Mouse (Mus musculus): ENCODE data around the gene Lamp1. TPM values are rescaled to one million over a fixed set of nuclear protein-coding genes. Genes with fewer than 3 reads are reported as not detected.

Gene Lamp1
- total RNA-seq, 2 experiments from 2014 or later: 310 to 323 TPM

DNA sequence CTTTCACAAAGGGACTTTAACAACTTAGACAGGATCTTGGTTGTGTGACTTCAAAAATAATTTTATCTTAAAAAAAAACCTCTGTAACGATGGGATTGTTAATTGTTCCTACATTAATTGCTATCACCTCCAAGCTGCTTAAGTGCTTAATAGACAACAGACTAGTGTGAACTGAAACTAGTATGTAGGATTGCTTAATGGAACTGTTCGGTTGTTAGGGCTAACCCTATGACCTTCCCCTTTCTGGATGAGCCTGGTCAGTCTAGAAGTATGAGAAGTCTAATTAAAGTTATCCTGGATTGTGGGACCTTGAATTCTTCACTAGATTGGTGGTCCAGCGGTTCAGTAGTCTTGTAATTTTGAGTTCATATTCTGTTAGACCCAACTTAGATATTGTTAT, 1.7 kb downstream of the Lamp1 start:
- intact Hi-C loops (cut with DNase I): no loop called here
- DNase-seq: no peak

DNA sequence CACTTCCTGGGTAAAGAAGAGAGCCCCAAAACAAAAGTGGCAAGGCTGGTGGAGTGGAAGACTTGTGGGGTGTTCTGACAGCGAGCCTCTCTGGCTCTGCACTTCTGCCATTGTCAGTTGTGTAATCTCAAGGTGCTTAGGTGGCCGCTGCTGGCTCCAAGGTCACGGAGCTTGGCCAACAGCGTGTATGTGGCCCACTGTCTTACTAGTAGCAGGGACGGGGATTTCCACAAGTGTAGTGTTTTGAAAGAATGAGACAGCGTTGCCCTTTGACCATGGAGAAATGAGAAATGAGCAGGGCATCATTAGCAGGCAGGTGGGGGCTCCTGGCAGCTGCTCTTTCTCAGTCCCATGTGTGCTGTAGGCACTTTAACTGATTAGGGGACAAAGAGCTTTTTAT, 3.1 kb downstream of the Lamp1 start:
- DNase-seq: no peak
- intact Hi-C loops (cut with DNase I): no loop called here

DNA sequence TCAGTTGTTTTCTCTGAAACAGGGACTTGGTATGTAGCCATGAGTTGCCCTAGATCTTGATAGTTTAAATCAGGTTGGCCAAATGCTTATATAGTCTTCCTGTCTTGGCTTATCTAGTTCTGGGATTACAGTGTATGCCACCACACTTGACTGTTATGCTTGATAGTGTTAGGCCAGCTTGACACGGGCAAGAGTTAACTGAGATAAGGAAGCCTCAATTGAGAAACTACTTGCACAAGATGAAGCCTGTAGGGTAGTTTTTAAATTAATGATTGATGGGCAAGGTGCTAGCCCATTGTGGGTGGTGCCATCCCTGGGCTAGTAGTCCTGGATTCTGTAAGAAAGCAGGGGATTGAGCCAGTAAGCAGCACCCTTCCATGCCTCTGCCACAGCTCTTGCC, 4.6 kb downstream of the Lamp1 start:
- intact Hi-C loops (cut with DNase I): no loop called here

DNA sequence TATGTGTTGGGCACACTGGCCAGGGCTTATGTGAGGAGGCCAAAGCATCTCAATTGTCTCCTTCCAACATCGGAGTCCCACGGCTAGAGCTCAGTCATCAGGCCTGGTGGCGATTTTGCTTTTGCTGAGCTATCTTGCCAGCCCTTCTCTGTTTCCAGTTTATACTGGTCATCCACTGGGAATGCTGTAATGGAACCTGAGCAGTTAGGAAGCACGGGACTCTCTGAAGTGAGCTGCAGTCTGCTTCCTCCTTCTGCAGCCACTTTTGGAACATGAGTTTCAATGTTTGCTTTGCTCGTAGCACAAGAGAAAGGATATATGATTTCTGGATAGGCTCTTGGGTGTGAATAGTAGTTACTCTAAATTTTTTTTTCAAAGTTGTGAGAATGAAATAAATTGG, 5.4 kb downstream of the Lamp1 start:
- DNase-seq: no peak
- intact Hi-C loops (cut with DNase I): no loop called here

More for the DNA sequence above, 4.6 kb downstream of the Lamp1 start:
- no peak for DNase-seq

DNA sequence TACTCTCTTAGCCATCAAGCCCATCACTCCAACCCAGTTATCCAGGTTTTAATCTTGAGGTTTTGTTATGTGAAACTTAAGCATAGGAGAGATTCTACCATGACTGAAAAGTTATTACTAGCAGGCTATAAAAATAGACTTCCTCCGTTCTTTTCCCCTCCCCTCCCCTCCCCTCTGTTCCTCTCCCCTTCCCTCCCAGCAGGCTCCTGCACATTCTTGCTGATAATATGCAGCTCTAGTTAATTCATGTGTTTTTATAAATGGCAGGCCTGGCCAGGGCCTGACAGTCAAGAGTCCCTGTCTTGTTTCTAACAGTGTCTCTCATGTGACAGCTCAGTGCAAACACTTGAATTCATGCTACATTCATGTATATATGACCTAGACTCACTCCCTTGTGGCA, 11.5 kb downstream of the Lamp1 start:
- DNase-seq: no peak
- intact Hi-C loops (cut with DNase I): no loop called here

DNA sequence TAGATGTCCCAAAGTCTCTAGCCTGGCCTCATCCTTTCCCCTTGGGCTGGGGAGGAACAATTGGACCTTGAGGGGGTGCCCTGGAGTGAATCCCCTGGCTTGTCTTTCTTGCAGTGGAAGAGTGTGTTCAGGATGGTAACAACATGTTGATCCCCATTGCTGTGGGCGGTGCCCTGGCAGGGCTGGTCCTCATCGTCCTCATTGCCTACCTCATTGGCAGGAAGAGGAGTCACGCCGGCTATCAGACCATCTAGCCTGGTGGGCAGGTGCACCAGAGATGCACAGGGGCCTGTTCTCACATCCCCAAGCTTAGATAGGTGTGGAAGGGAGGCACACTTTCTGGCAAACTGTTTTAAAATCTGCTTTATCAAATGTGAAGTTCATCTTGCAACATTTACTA, 15.3 kb downstream of the Lamp1 start:
- intact Hi-C loops (cut with DNase I): no loop called here
- no peak for DNase-seq

DNA sequence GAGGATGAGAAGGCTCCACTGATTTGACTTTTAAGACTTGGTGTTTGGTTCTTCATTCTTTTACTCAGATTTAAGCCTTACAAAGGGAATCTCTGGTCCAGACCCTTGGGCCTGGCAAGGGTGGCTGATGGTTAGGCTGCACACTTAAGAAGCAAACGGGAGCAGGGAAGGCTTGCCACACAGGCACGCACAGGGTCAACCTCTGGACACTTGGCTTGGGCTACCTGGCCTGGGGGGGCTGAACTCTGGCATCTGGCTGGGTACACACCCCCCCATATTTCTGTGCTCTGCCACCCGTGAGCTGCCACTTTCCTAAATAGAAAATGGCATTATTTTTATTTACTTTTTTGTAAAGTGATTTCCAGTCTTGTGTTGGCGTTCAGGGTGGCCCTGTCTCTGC, 15.8 kb downstream of the Lamp1 start:
- intact Hi-C loops (cut with DNase I): no loop called here

DNA sequence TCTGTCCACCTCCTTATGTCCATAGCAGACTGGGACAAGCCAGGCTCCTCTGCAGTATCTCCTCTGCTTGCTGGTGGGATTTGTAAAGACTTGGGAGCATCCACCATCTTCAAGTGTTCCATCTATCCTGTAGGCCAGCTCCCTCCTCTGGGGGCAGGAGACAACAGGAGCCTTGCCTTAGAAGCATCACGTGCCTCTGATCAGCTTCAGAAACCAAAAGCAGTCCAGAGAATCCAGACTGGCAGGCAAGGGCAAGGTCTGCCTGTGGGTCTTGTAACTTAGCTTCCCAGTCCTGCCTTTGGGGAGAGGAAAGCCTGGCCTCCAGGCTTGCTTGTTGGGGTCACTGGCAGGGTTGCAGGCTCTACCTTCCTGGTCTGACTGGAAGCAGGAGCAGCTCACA, 16.7 kb downstream of the Lamp1 start:
- intact Hi-C loops (cut with DNase I): no loop called here
- DNase-seq: no peak

More for the DNA sequence above, 15.8 kb downstream of the Lamp1 start:
- no peak for DNase-seq

DNA sequence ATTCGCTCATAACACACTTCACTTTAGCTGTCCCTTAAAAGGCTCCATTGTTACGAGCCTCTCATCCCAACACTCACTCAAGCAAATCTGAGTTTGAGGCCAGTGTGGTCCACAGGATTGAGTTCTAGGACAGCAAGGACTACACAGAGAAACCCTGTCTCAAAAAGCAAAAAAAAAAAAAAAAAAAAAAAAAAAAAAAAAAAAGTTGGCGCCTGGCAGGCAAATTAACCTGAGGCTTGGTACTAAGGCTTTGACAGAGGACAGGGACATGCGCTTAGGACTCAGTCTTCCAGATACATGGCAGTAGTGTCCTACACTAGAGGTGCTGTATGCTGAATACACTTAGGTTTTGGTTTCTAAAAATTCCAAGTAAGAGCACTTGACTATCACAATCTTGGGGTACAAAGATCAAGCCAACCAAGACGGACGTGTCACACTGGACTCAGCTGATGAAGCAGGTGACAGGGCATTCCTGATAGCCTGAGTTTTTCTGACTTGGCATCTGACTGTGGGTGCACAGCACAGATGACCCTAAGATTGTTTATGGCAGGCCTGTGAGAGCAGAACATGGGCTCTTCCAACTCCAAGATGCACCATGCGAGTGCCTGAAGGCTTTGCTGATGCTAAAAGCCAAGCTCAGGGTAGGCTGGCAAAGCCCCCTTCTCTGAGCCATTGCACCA, 18.4 kb downstream of the Lamp1 start:
- intact Hi-C loops (cut with DNase I): no loop called here
- DNase-seq: no peak

DNA sequence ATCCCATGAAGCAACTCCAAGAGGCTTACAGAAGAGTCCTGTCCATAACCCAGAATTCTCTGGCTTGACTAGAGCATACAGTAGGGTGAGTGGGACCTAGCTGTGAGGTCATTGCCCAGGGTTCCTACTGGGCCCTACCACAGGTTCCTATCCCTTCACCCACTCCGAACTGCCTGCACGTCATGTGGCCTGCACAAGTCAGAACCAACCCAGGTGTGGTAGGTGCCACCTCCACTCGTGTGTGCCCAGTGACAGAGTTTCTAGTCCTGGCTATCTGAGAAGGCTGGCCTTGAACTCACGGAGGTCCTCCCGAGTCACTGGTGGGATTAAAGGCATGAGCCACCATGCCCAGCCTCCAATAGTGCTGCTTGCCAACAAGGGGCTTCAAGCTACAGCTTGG, 19.2 kb downstream of the Lamp1 start:
- intact Hi-C loops (cut with DNase I): no loop called here
- no peak for DNase-seq

DNA sequence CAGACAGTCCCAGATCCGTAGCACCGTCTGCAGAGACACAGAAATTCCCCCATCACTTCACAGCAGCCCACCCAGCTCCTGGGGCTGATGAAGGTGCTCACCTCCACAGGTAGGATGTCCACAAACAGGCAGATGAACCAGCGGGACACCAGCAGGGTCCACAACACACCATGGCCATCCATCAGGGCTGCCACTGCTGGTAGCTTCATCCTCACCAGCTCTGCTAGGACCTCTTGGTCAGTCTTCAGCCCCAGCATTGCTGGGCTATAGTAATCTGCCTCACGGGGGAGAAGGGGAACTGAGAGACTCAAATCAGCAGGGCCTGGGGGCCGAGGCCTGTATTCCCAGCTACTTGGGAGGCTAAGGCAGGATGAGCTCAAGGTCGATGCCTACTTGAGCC, 20.5 kb downstream of the Lamp1 start:
- DNase-seq: no peak
- intact Hi-C loops (cut with DNase I): no loop called here

DNA sequence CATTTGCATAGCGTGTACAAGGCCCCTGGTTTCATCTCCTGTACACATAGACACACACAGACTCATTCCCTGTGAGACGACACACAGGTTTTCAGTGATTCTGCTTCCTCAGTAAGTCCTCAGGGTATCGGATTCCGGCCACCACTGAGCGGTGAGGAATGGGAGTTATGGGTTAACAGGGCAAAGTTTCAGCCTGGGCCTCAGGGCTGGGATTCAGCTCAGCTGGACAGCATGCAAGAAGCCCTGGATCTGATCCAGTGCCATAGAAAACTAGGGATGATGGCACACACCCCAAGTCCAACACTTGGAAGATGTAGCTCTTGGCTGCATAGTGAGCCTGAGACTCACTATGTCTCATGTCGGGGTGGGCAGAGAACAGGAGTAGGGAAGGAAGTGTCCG, 21.0 kb downstream of the Lamp1 start:
- intact Hi-C loops (cut with DNase I): no loop called here
- no peak for DNase-seq

DNA sequence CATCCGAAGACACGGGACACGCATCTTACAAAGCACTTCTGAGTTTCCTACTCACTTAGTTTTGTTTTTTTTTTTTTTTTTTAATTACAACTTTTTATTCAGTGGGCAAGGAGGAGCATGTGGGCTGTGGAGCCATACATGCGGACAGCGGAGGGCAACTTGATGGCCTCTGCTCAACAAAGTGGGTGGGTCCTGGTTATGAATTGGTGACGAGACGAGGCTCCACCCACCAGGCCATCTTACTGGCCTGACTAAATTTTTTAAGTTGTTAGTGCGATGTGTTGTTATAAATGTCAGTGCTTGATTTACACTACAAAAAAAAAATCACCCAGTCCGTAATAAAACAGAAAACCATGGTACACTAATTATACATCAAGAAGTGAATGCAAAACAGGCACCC, 21.4 kb downstream of the Lamp1 start:
- intact Hi-C loops (cut with DNase I): no loop called here
- no peak for DNase-seq

DNA sequence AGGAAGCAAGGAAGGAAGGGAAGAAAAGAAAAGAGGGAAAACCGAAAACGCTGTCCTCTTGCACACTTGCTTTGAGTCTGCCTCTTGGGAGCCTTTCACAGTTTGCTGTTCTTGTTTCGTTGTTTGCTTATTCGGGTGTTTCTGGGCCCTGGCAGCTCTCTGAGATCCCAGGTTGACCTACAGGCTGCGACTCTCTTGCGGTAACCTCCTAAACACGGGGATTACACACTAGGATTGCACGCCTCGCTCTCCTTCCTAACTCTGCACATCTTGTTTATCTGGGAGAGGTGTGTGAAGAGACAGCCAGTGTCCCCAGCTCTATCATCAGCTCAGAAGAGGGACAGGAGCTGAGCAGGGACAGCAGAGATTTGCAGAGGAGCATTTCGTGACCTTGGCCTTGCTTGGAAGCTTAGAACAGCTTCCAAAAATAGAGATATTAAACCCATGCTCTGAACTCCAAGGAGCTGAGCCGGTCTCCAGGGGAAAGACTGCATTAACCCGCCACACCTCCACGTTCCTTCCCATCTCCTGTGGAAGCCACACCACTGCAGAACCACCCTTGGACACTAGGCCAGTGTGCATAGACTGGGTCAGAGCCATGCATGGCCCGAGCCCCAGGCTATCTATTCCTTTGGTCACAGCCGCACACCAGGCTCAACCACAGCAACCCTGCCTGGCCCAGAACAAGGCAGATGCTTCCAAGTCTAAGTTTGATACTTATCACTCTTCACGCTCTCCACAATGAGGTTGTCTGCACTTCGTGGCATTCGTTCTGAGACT, 22.1 kb downstream of the Lamp1 start:
- peak in 1 of 2 experiments; percentile 31 for DNase-seq
- intact Hi-C loops (cut with DNase I): no loop called here

DNA sequence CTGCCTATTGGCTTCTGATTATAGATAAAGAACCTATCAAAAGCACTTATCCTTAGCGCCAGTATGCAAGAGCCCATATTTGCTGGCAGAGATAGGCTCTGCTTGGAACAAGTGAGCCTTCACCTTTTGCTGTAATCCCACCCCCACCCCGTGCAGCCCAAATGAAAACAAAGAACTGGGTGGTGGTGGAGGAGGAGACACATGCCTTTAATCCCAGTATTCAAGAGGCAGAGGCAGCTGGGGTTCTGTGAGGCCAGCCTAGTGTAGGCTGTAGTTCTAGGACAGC, 22.7 kb downstream of the Lamp1 start:
- no peak for DNase-seq
- intact Hi-C loops (cut with DNase I): no loop called here

DNA sequence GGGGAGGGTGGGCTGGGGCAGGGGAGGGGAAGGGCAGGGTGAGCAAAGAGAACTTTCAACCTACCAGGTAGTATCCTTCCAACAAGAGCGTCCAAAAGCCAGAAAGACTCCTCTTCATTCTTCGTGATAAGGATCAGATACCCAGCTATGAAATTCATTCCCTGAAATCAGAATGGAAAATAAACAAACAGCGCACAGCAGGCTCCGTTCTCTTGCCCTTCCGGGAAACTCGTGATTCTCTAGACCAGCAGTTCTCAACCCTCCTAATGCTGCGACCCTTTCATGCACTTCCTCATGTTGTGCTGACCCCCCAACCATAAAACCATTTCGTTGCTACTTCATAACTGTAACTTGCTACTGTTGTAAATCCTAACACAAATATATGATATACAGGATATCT, 27.9 kb downstream of the Lamp1 start:
- no peak for DNase-seq
- intact Hi-C loops (cut with DNase I): no loop called here

DNA sequence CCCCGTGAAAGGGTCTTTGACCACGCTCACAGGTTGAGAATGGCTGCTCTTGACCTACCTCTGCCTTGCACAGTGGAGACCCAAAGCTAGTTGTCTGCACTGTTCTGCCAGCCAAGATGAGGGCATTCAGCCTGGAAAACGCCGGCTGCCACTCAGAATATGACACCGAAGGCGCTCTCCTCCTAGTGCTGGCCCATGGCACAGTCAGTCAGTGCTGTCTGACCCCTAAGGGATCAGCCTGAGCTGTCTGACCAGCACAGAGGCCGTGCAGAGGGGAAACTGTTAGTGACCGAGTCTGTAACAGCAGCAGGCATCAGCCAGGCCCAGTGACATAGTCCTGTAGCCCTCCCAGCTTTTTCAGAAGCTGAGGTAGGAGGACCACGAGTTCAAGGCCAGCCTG, 28.3 kb downstream of the Lamp1 start:
- DNase-seq: no peak
- intact Hi-C loops (cut with DNase I): no loop called here

DNA sequence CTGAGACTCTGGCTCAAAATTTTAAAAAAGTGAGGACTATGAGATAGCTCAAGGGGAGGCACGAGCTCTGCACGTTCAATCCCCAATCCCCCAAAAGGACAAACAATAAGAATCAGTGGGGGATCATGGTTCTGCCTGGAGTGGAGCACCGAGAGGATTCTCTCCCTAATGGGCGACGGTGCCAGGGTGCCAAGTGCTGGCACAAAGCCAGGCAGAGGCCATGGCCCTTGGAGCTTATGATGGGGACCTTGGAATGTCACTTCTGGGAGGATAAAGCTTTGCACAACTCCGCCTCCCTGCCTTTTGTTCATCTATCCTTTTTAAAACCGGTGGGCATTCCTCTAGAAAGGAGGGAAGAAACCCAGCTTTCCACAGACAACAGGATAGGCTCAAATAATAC, 28.7 kb downstream of the Lamp1 start:
- intact Hi-C loops (cut with DNase I): no loop called here
- no peak for DNase-seq

DNA sequence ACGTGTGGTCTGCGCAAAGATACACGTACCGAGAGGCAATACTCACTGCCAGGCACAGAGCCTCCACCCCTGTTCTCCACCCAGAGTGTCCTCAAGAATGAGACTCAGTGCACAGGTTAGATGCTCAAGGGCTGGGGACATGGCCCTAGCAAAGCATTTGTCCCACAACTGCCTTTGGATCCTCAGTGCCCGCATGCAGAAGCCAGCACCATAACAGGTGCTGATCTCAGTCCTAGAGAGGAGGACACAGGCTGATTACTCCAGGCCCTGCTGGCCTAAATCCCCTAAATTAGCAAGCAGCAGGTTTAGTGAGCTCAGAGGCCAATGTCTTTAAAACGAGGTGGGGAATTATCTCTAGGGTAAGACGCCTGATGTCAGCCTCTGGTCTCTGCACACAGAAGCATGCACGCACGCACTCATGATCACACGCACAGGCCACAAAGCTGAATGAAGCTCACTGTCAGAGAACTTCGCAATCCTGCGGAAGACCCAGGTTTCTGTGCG, 29.1 kb downstream of the Lamp1 start:
- intact Hi-C loops (cut with DNase I): no loop called here
- no peak for DNase-seq

DNA sequence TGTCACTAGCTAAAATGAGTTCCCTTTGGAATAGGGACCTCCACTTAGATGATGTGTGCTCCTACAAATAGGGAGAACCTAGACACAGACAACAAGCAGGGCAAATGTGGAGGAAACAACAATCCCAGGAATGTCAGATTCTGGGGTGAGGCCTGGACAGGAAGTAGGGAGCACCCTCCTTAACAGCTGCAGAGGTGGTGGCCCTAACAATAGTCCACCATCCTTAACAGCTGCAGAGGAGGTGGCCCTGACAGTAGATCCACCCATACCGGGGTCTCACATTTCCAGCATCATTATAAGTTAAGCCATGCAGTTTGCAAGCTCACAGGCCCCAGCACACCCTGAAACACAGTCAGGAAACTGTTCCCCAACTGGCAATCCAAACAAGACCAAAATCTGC, 29.9 kb downstream of the Lamp1 start:
- no peak for DNase-seq
- intact Hi-C loops (cut with DNase I): no loop called here

DNA sequence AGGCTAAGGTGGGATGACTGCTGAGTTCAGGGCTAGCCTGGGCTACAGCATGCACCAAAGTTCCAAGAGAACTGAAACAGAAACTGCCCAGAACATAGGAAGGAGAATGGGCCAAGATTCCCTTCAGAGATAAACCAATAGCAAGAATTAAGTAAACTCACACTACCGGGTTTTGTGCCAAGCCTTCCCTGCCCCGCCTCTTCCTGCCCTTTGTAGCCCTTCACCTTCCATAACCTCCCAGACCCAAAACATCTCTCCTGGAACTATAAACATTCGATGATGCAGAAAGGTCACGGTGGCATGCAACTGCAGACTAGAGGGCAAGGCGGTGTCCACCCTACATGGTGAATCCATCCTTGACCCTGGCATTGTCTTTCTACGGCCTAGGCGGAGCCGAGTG, 31.3 kb downstream of the Lamp1 start:
- intact Hi-C loops (cut with DNase I): no loop called here

DNA sequence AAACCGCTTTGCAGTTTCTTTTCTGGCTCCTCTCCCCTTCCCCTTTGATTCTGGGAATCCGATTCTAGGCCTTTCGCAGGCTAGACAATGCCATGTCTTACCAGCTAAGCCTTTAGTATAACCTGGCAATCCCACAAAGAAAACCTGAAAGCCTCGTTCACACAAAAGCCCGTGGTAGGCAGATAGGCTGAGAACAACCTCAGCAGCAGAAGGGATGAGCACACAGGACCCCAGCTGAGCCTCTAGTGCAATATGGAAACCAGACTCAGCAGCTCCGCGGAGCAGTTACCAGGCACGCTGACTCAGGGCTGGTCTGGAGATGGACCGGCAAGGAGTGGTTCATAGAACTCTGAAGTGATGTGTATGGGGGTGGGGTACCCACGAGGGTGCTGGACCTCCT, 35.9 kb downstream of the Lamp1 start:
- no peak for DNase-seq
- intact Hi-C loops (cut with DNase I): no loop called here

More for the DNA sequence above, 31.3 kb downstream of the Lamp1 start:
- no peak for DNase-seq

DNA sequence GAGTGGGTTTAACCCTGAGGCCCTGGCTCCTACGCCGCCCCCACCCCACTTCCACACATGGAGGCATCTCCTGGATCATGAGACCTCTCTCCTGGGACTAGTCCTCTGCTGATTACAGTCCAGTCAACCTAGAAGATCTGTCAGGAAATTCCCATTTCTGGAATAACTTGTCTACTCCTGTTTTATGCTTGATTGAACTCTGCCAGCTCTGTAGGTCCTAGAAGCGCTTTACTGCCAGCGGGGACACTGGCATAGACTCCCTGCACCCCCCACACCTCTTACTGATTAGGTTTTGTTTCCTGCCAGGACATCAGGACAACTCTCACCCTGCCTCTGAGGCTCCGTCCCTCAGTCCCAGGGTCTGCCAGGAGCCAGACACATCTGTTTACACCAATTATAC, 38.5 kb downstream of the Lamp1 start:
- no peak for DNase-seq
- intact Hi-C loops (cut with DNase I): no loop called here

Measured in heart, postnatal 10 days (tissue).